Comparison of ENCODE assay signal across 21 mouse cellular contexts in genomic region chr6:124753861-124754260, GRCm38 (mm10). TPM values are rescaled to one million over a fixed set of nuclear protein-coding genes. Genes with fewer than 3 reads are reported as not detected.
DNase-seq lines count a peak whose midpoint lies in the region; ATAC-seq and TF ChIP-seq lines count a peak whose summit lies in the region.
"Had no signal": no experiment of that assay in that cellular context is flagged by ENCODE, and none has a peak within 500 bp of the region (broad histone marks: within the 10 kb centered on the region; RNA-seq: fewer than 3 reads in every experiment).

No protein-coding gene starts in this region.

- no peak overlapping the region for H3K4me3 ChIP-seq in liver, adult 2 months (ENCODE audit: insufficient read depth, low read depth, low read length)
- no peak overlapping the region for H3K4me3 ChIP-seq in hindbrain, postnatal 0 days (ENCODE audit: low read length)
- H3K4me3 ChIP-seq in neural tube, embryonic 14.5 days (ENCODE audit: low read depth, low read length), result no peak overlapping the region
- H3K4me3 ChIP-seq: erythroblast, embryonic 14.5 days had no signal

- H3K4me2 ChIP-seq in hindbrain, postnatal 0 days (ENCODE audit: low read depth, low read length), result peak overlapping the region; percentile 85
- peak overlapping the region; percentile 63 for H3K4me2 ChIP-seq in neural tube, embryonic 14.5 days (ENCODE audit: low read depth, low read length)

- peak; percentile 42 for DNase-seq in cerebellum, adult 9-10 months
- DNase-seq in cerebellum, postnatal 25 days, result no peak
- peak; percentile 88 for DNase-seq in liver, adult 2 months (ENCODE audit: extremely low read depth, low read depth, low spot score)
- no peak for DNase-seq in liver
- DNase-seq in hindbrain, postnatal 0 days (ENCODE audit: low spot score), result no peak
- no peak for DNase-seq in layer of hippocampus, adult 9-11 months
- no peak for DNase-seq in adrenal gland, adult 18-20 months (ENCODE audit: low spot score in 2 of 2)
- DNase-seq: adrenal gland, postnatal 36 days; cerebellum, adult 11 months; gastrocnemius, postnatal 36 days; kidney, postnatal 10 days; left cerebral cortex, postnatal 4 days; lung, adult 18-20 months; thymus, postnatal 14 days had no signal

- H3K79me2 ChIP-seq in liver, adult 2 months (ENCODE audit: control insufficient read depth, insufficient read depth, low read length), result peaks cover 38% of the 10 kb centered on the region

- peaks cover 2% of the 10 kb centered on the region; the same call in 1 of the 2 replicates for H3K36me3 ChIP-seq in liver, adult 2 months (ENCODE audit: control insufficient read depth, insufficient read depth, low read length)
- no peaks in the 10 kb centered on the region for H3K36me3 ChIP-seq in hindbrain, postnatal 0 days (ENCODE audit: insufficient read depth, low read length)
- H3K36me3 ChIP-seq in neural tube, embryonic 14.5 days (ENCODE audit: control insufficient read depth, insufficient read depth, low read length), result peaks cover 5% of the 10 kb centered on the region; the same call in 1 of the 2 replicates

- H3K27ac ChIP-seq in liver, adult 2 months (replicated peaks; ENCODE audit: insufficient read depth, low read depth, low read length), result no peak overlapping the region
- H3K27ac ChIP-seq in hindbrain, postnatal 0 days, result no peak overlapping the region
- no peak overlapping the region for H3K27ac ChIP-seq in neural tube, embryonic 14.5 days (ENCODE audit: low read depth, low read length)

- WGBS in liver, adult 2 months, result 39% methylated on average over 2 of the region's 2 CpGs
- 93% methylated on average over 2 of the region's 2 CpGs for WGBS in hindbrain, postnatal 0 days
- 96% methylated on average over 2 of the region's 2 CpGs for WGBS in neural tube, embryonic 14.5 days

- peaks cover 37% of the 10 kb centered on the region for H3K4me1 ChIP-seq in liver, adult 2 months (ENCODE audit: control insufficient read depth, insufficient read depth, low read length)
- peaks cover 33% of the 10 kb centered on the region for H3K4me1 ChIP-seq in hindbrain, postnatal 0 days (ENCODE audit: insufficient read depth, low read length)
- H3K4me1 ChIP-seq in neural tube, embryonic 14.5 days (ENCODE audit: control insufficient read depth, insufficient read depth, low read length), result peaks cover 42% of the 10 kb centered on the region; the same call in 1 of the 2 replicates

- TF ChIP-seq CTCF in liver, adult 2 months (IDR thresholded peaks at IDR 0.05; ENCODE audit: low read depth, low read length), result no peak
- TF ChIP-seq CTCF in hindbrain, postnatal 0 days (IDR thresholded peaks at IDR 0.05; ENCODE audit: low read depth), result no peak

- no peak for TF ChIP-seq POLR2A in liver, adult 2 months (IDR thresholded peaks at IDR 0.05; ENCODE audit: extremely low read depth, insufficient read depth, low read length)

- no peaks in the 10 kb centered on the region for H3K9me3 ChIP-seq in hindbrain, postnatal 0 days (ENCODE audit: low read length)
- H3K9me3 ChIP-seq in neural tube, embryonic 14.5 days (ENCODE audit: control insufficient read depth, low read length), result no peaks in the 10 kb centered on the region

- H3K27me3 ChIP-seq in liver, adult 2 months (ENCODE audit: control insufficient read depth, insufficient read depth, low read length), result no peaks in the 10 kb centered on the region
- H3K27me3 ChIP-seq in hindbrain, postnatal 0 days (ENCODE audit: insufficient read depth, low read length), result no peaks in the 10 kb centered on the region
- no peaks in the 10 kb centered on the region for H3K27me3 ChIP-seq in neural tube, embryonic 14.5 days (ENCODE audit: control insufficient read depth, insufficient read depth, low read length)

- no peak for ATAC-seq in hindbrain, postnatal 0 days
- ATAC-seq in neural tube, embryonic 14.5 days (ENCODE audit: low read depth), result no peak
- ATAC-seq: inflammation-experienced regulatory T-cells, adult 6 months had no signal

- H3K9ac ChIP-seq in liver, adult 2 months (ENCODE audit: low read depth, low read length), result no peak overlapping the region
- H3K9ac ChIP-seq in hindbrain, postnatal 0 days (replicated peaks; ENCODE audit: low read length), result no peak overlapping the region
- H3K9ac ChIP-seq in neural tube, embryonic 14.5 days (replicated peaks; ENCODE audit: low read depth, low read length), result no peak overlapping the region

RNA-seq across cellular contexts. Expression of gene Gm45234, which starts 2.0 kb away (rescaled TPM):
- total RNA-seq in liver, adult 2 months (2014; rRNA removed), result not detected in 2 replicates
- not detected in 2 replicates for polyA plus RNA-seq in liver, adult 2 months (2012; rRNA removed)
- 0.26 TPM in 1 of 2 replicates, not detected in the other for total RNA-seq in hindbrain, postnatal 0 days (2014; rRNA removed)
- polyA plus RNA-seq in hindbrain, postnatal 0 days (2015; fragmentation: Nextera tagmentation; extraction: Ambion mirVana), result not detected in 2 replicates
- not detected in 2 replicates for polyA plus RNA-seq in neural tube, embryonic 14.5 days (2014; fragmentation: Nextera tagmentation; extraction: Ambion mirVana)
- total RNA-seq in adrenal gland, adult 18-20 months (2021), result not detected
- total RNA-seq: left cerebral cortex, postnatal 4 days had no signal
- polyA plus RNA-seq: cortical plate, adult 2 months; frontal cortex, adult 2 months; heart, embryonic 16.5 days; inflammation-experienced regulatory T-cells, adult 6 months; stomach, embryonic 14.5 days had no signal

RNA-seq across cellular contexts. Expression of gene Atn1, which starts 2.5 kb away (rescaled TPM):
- 1.4 and 1.5 TPM in 2 replicates for total RNA-seq in liver, adult 2 months (2014; rRNA removed)
- polyA plus RNA-seq in liver, adult 2 months (2012; rRNA removed), result 9.6 and 10.9 TPM in 2 replicates
- 19.1 and 23.7 TPM in 2 replicates for total RNA-seq in hindbrain, postnatal 0 days (2014; rRNA removed)
- 19.9 and 21.3 TPM in 2 replicates for polyA plus RNA-seq in hindbrain, postnatal 0 days (2015; fragmentation: Nextera tagmentation; extraction: Ambion mirVana)
- polyA plus RNA-seq in neural tube, embryonic 14.5 days (2014; fragmentation: Nextera tagmentation; extraction: Ambion mirVana), result 21.5 and 27.5 TPM in 2 replicates
- 10 to 100 TPM; 78.4 to 80.2 TPM for total RNA-seq in adrenal gland, adult 18-20 months (2021)

RNA-seq across cellular contexts. Expression of gene Grcc10, which starts 12.7 kb away (rescaled TPM):
- 125 and 140 TPM in 2 replicates for total RNA-seq in liver, adult 2 months (2014; rRNA removed)
- polyA plus RNA-seq in liver, adult 2 months (2012; rRNA removed), result 203 and 216 TPM in 2 replicates
- 212 and 236 TPM in 2 replicates for total RNA-seq in hindbrain, postnatal 0 days (2014; rRNA removed)
- 643 and 649 TPM in 2 replicates for polyA plus RNA-seq in hindbrain, postnatal 0 days (2015; fragmentation: Nextera tagmentation; extraction: Ambion mirVana)
- 634 and 689 TPM in 2 replicates for polyA plus RNA-seq in neural tube, embryonic 14.5 days (2014; fragmentation: Nextera tagmentation; extraction: Ambion mirVana)
- total RNA-seq in adrenal gland, adult 18-20 months (2021), result 100 to 1,000 TPM; 341 to 388 TPM

RNA-seq across cellular contexts. Expression of gene Ptpn6, which starts 15.3 kb away (rescaled TPM):
- total RNA-seq in liver, adult 2 months (2014; rRNA removed), result 16.7 and 19.7 TPM in 2 replicates
- polyA plus RNA-seq in liver, adult 2 months (2012; rRNA removed), result 17.3 and 17.8 TPM in 2 replicates
- 3.8 and 3.9 TPM in 2 replicates for total RNA-seq in hindbrain, postnatal 0 days (2014; rRNA removed)
- polyA plus RNA-seq in hindbrain, postnatal 0 days (2015; fragmentation: Nextera tagmentation; extraction: Ambion mirVana), result 4.3 and 4.8 TPM in 2 replicates
- 2.6 and 4.4 TPM in 2 replicates for polyA plus RNA-seq in neural tube, embryonic 14.5 days (2014; fragmentation: Nextera tagmentation; extraction: Ambion mirVana)
- 10 to 100 TPM in 1 of 2 experiments, 1 to 10 TPM in 1; 9.8 to 11.5 TPM for total RNA-seq in adrenal gland, adult 18-20 months (2021)

RNA-seq across cellular contexts. Expression of gene Eno2, which starts 15.6 kb away (rescaled TPM):
- total RNA-seq in liver, adult 2 months (2014; rRNA removed), result 0.09 and 0.67 TPM in 2 replicates
- polyA plus RNA-seq in liver, adult 2 months (2012; rRNA removed), result 0.19 and 0.34 TPM in 2 replicates
- 281 and 357 TPM in 2 replicates for total RNA-seq in hindbrain, postnatal 0 days (2014; rRNA removed)
- 213 and 216 TPM in 2 replicates for polyA plus RNA-seq in hindbrain, postnatal 0 days (2015; fragmentation: Nextera tagmentation; extraction: Ambion mirVana)
- 154 and 205 TPM in 2 replicates for polyA plus RNA-seq in neural tube, embryonic 14.5 days (2014; fragmentation: Nextera tagmentation; extraction: Ambion mirVana)
- 10 to 100 TPM; 19.8 to 37.7 TPM for total RNA-seq in adrenal gland, adult 18-20 months (2021)
- polyA plus RNA-seq: erythroblast, embryonic 14.5 days had no signal

Comparison
In these comparisons a context has a peak if more than half of its experiments do, and no peak if none do; other contexts are left out.
1. DNase-seq: peak in cerebellum, adult 9-10 months (single experiment) and liver, adult 2 months (single experiment); none in cerebellum, postnatal 25 days (0 of 2), liver (single experiment), hindbrain, postnatal 0 days (single experiment), layer of hippocampus, adult 9-11 months (single experiment) and adrenal gland, adult 18-20 months (0 of 2).